ENCODE assay signal across 8 mouse cellular contexts in genomic region chr17:46681466-46682118, GRCm38 (mm10). TPM values are rescaled to one million over a fixed set of nuclear protein-coding genes. Genes with fewer than 3 reads are reported as not detected.
A peak's percentile ranks its signal among the peaks of the same experiment; 100 is the strongest.
DNase-seq lines count a peak whose midpoint lies in the region; ATAC-seq and TF ChIP-seq lines count a peak whose summit lies in the region.

No protein-coding gene starts in this region.

- 21% methylated on average over 12 of the region's 12 CpGs for WGBS in embryonic facial prominence, embryonic 11.5 days
- 23% methylated on average over 12 of the region's 12 CpGs for WGBS in hindbrain, postnatal 0 days
- WGBS in neural tube, embryonic 12.5 days: 26% methylated on average over 12 of the region's 12 CpGs

- no peak for TF ChIP-seq CTCF in left cerebral cortex, adult 2 months (IDR thresholded peaks at IDR 0.05)
- no peak for TF ChIP-seq CTCF in hindbrain, postnatal 0 days (IDR thresholded peaks at IDR 0.05; ENCODE audit: low read depth)

- H3K9me3 ChIP-seq in embryonic facial prominence, embryonic 11.5 days (replicated peaks; ENCODE audit: control insufficient read depth, low read length): no peaks in the 10 kb centered on the region
- H3K9me3 ChIP-seq in hindbrain, postnatal 0 days (ENCODE audit: low read length): no peaks in the 10 kb centered on the region
- no peaks in the 10 kb centered on the region for H3K9me3 ChIP-seq in neural tube, embryonic 12.5 days

- peaks cover 7% of the 10 kb centered on the region for H3K4me1 ChIP-seq in embryonic facial prominence, embryonic 11.5 days (ENCODE audit: control insufficient read depth, insufficient read depth, low read length)
- peaks cover 9% of the 10 kb centered on the region; the same call in 1 of the 2 replicates for H3K4me1 ChIP-seq in hindbrain, postnatal 0 days (ENCODE audit: insufficient read depth, low read length)
- H3K4me1 ChIP-seq in neural tube, embryonic 12.5 days: peaks cover 21% of the 10 kb centered on the region

- peak overlapping the region; percentile 83 for H3K4me2 ChIP-seq in embryonic facial prominence, embryonic 11.5 days (ENCODE audit: low read depth, low read length)
- peak overlapping the region; percentile 86 for H3K4me2 ChIP-seq in hindbrain, postnatal 0 days (ENCODE audit: low read depth, low read length)
- peak overlapping the region; percentile 89 for H3K4me2 ChIP-seq in neural tube, embryonic 12.5 days (replicated peaks)

- intact Hi-C loops in left cerebral cortex, adult 2 months (cut with DNase I): loop anchor here (2.0 kb wide), 1 partner anchor 23 kb away; the partner anchor contains the start of gene Ppp2r5d
- intact Hi-C loops in left cerebral cortex, postnatal 10 days (cut with DNase I): no loop called here
- intact Hi-C loops in gastrocnemius, postnatal 14 days (cut with DNase I; ENCODE audit: low total_unique reads): no loop called here

- peak overlapping the region; percentile 63 for H3K9ac ChIP-seq in embryonic facial prominence, embryonic 11.5 days (replicated peaks; ENCODE audit: low read length)
- peak overlapping the region; percentile 68 for H3K9ac ChIP-seq in hindbrain, postnatal 0 days (replicated peaks; ENCODE audit: low read length)
- H3K9ac ChIP-seq in neural tube, embryonic 12.5 days: peak overlapping the region; percentile 64

- no peaks in the 10 kb centered on the region for H3K27me3 ChIP-seq in embryonic facial prominence, embryonic 11.5 days (ENCODE audit: control insufficient read depth, insufficient read depth, low read length)
- no peaks in the 10 kb centered on the region for H3K27me3 ChIP-seq in hindbrain, postnatal 0 days (ENCODE audit: insufficient read depth, low read length)
- no peaks in the 10 kb centered on the region for H3K27me3 ChIP-seq in neural tube, embryonic 12.5 days (replicated peaks)

- H3K36me3 ChIP-seq in embryonic facial prominence, embryonic 11.5 days (replicated peaks; ENCODE audit: control insufficient read depth, insufficient read depth, low read depth, low read length): peaks cover 22% of the 10 kb centered on the region
- H3K36me3 ChIP-seq in hindbrain, postnatal 0 days (ENCODE audit: insufficient read depth, low read length): peaks cover 47% of the 10 kb centered on the region
- H3K36me3 ChIP-seq in neural tube, embryonic 12.5 days: peaks cover 59% of the 10 kb centered on the region

- no peak for DNase-seq in left cerebral cortex, adult 2 months (ENCODE audit: extremely low spot score in 1 of 2, low spot score in 2 of 2)
- no peak for DNase-seq in left cerebral cortex, postnatal 10 days (ENCODE audit: extremely low spot score in 1 of 2, low spot score in 2 of 2)
- peak; percentile 32 for DNase-seq in embryonic facial prominence, embryonic 11.5 days (ENCODE audit: low spot score)
- no peak for DNase-seq in hindbrain, postnatal 0 days (ENCODE audit: low spot score)
- no peak for DNase-seq in urinary bladder, postnatal 36 days (ENCODE audit: low spot score in 2 of 2)
- no peak for DNase-seq in gastrocnemius, postnatal 14 days

- H3K27ac ChIP-seq in left cerebral cortex, adult 2 months: peak overlapping the region; percentile 69
- no peak overlapping the region for H3K27ac ChIP-seq in embryonic facial prominence, embryonic 11.5 days (replicated peaks; ENCODE audit: low read depth, low read length)
- peak overlapping the region; percentile 80 for H3K27ac ChIP-seq in hindbrain, postnatal 0 days
- no peak overlapping the region for H3K27ac ChIP-seq in neural tube, embryonic 12.5 days

- peak overlapping the region; percentile 96 for H3K4me3 ChIP-seq in left cerebral cortex, adult 2 months
- peak overlapping the region; percentile 83 for H3K4me3 ChIP-seq in embryonic facial prominence, embryonic 11.5 days (ENCODE audit: low read depth, low read length)
- H3K4me3 ChIP-seq in hindbrain, postnatal 0 days (ENCODE audit: low read length): peak overlapping the region; percentile 82
- H3K4me3 ChIP-seq in neural tube, embryonic 12.5 days: peak overlapping the region; percentile 75

- no peak for ATAC-seq in embryonic facial prominence, embryonic 11.5 days (replicated peaks; ENCODE audit: insufficient number of reproducible peaks, low FRiP score, low TSS enrichment, low read depth)
- no peak for ATAC-seq in hindbrain, postnatal 0 days
- peak; percentile 5; the same call in 1 of the 2 replicates for ATAC-seq in neural tube, embryonic 12.5 days (ENCODE audit: low FRiP score, low read depth)
- no peak for ATAC-seq in inflammation-experienced regulatory T-cells, adult 6 months

RNA-seq across cellular contexts. Expression of gene Klhdc3, which starts 0.9 kb away (rescaled TPM):
- total RNA-seq in left cerebral cortex, adult 2 months (2021): 100 to 1,000 TPM; 195 to 200 TPM
- 100 to 1,000 TPM; 175 to 180 TPM for total RNA-seq in left cerebral cortex, postnatal 10 days (2021)
- 117 and 121 TPM in 2 replicates for polyA plus RNA-seq in embryonic facial prominence, embryonic 11.5 days (2014; fragmentation: Nextera tagmentation; extraction: Ambion mirVana)
- 91.5 and 98.3 TPM in 2 replicates for total RNA-seq in hindbrain, postnatal 0 days (2014; rRNA removed)
- 172 and 179 TPM in 2 replicates for polyA plus RNA-seq in hindbrain, postnatal 0 days (2015; fragmentation: Nextera tagmentation; extraction: Ambion mirVana)
- polyA plus RNA-seq in neural tube, embryonic 12.5 days (2016; fragmentation: Nextera tagmentation; extraction: Ambion mirVana): 146 and 148 TPM in 2 replicates
- 10 to 100 TPM; 20.7 to 22.4 (median 21.7) TPM for polyA plus RNA-seq in inflammation-experienced regulatory T-cells, adult 6 months (2017; shearing (Covaris generic))
- 100 to 1,000 TPM; 150 to 154 TPM for total RNA-seq in gastrocnemius, postnatal 14 days (2021)

RNA-seq across cellular contexts. Expression of gene Mea1, which starts 3.0 kb away (rescaled TPM):
- 100 to 1,000 TPM; 114 to 122 TPM for total RNA-seq in left cerebral cortex, adult 2 months (2021)
- 100 to 1,000 TPM; 124 to 130 TPM for total RNA-seq in left cerebral cortex, postnatal 10 days (2021)
- polyA plus RNA-seq in embryonic facial prominence, embryonic 11.5 days (2014; fragmentation: Nextera tagmentation; extraction: Ambion mirVana): 165 and 186 TPM in 2 replicates
- 135 and 146 TPM in 2 replicates for total RNA-seq in hindbrain, postnatal 0 days (2014; rRNA removed)
- 312 and 325 TPM in 2 replicates for polyA plus RNA-seq in hindbrain, postnatal 0 days (2015; fragmentation: Nextera tagmentation; extraction: Ambion mirVana)
- 178 and 189 TPM in 2 replicates for polyA plus RNA-seq in neural tube, embryonic 12.5 days (2016; fragmentation: Nextera tagmentation; extraction: Ambion mirVana)
- polyA plus RNA-seq in inflammation-experienced regulatory T-cells, adult 6 months (2017; shearing (Covaris generic)): 100 to 1,000 TPM; 162 to 181 (median 163) TPM
- 10 to 100 TPM; 46.2 to 57.6 TPM for total RNA-seq in gastrocnemius, postnatal 14 days (2021)

RNA-seq across cellular contexts. Expression of gene Rrp36, which starts 7.4 kb away (rescaled TPM):
- 10 to 100 TPM; 14.9 to 15.7 TPM for total RNA-seq in left cerebral cortex, adult 2 months (2021)
- total RNA-seq in left cerebral cortex, postnatal 10 days (2021): 10 to 100 TPM; 14.8 to 19.3 TPM
- polyA plus RNA-seq in embryonic facial prominence, embryonic 11.5 days (2014; fragmentation: Nextera tagmentation; extraction: Ambion mirVana): 54.0 and 61.6 TPM in 2 replicates
- total RNA-seq in hindbrain, postnatal 0 days (2014; rRNA removed): 26.6 and 32.7 TPM in 2 replicates
- polyA plus RNA-seq in hindbrain, postnatal 0 days (2015; fragmentation: Nextera tagmentation; extraction: Ambion mirVana): 56.5 and 59.1 TPM in 2 replicates
- polyA plus RNA-seq in neural tube, embryonic 12.5 days (2016; fragmentation: Nextera tagmentation; extraction: Ambion mirVana): 52.1 and 54.1 TPM in 2 replicates
- polyA plus RNA-seq in inflammation-experienced regulatory T-cells, adult 6 months (2017; shearing (Covaris generic)): 10 to 100 TPM; 47.3 to 50.7 (median 47.7) TPM
- total RNA-seq in gastrocnemius, postnatal 14 days (2021): 10 to 100 TPM in 1 of 2 experiments, 1 to 10 TPM in 1; 9.5 to 11.8 TPM

RNA-seq across cellular contexts. Expression of gene Ppp2r5d, which starts 23.3 kb away (rescaled TPM):
- 10 to 100 TPM; 79.5 to 83.9 TPM for total RNA-seq in left cerebral cortex, adult 2 months (2021)
- total RNA-seq in left cerebral cortex, postnatal 10 days (2021): 10 to 100 TPM; 96.4 to 98.5 TPM
- polyA plus RNA-seq in embryonic facial prominence, embryonic 11.5 days (2014; fragmentation: Nextera tagmentation; extraction: Ambion mirVana): 111 and 115 TPM in 2 replicates
- total RNA-seq in hindbrain, postnatal 0 days (2014; rRNA removed): 103 and 129 TPM in 2 replicates
- 79.4 and 89.6 TPM in 2 replicates for polyA plus RNA-seq in hindbrain, postnatal 0 days (2015; fragmentation: Nextera tagmentation; extraction: Ambion mirVana)
- 89.5 and 107 TPM in 2 replicates for polyA plus RNA-seq in neural tube, embryonic 12.5 days (2016; fragmentation: Nextera tagmentation; extraction: Ambion mirVana)
- 10 to 100 TPM; 23.2 to 25.5 (median 23.5) TPM for polyA plus RNA-seq in inflammation-experienced regulatory T-cells, adult 6 months (2017; shearing (Covaris generic))
- total RNA-seq in gastrocnemius, postnatal 14 days (2021): 10 to 100 TPM; 26.9 to 29.1 TPM

RNA-seq across cellular contexts. Expression of gene Pex6, which starts 29.7 kb away (rescaled TPM):
- 10 to 100 TPM; 54.6 to 55.5 TPM for total RNA-seq in left cerebral cortex, adult 2 months (2021)
- 10 to 100 TPM; 28.9 to 29.4 TPM for total RNA-seq in left cerebral cortex, postnatal 10 days (2021)
- 13.9 and 17.4 TPM in 2 replicates for polyA plus RNA-seq in embryonic facial prominence, embryonic 11.5 days (2014; fragmentation: Nextera tagmentation; extraction: Ambion mirVana)
- total RNA-seq in hindbrain, postnatal 0 days (2014; rRNA removed): 41.7 and 51.5 TPM in 2 replicates
- polyA plus RNA-seq in hindbrain, postnatal 0 days (2015; fragmentation: Nextera tagmentation; extraction: Ambion mirVana): 18.1 and 18.8 TPM in 2 replicates
- 35.8 and 36.9 TPM in 2 replicates for polyA plus RNA-seq in neural tube, embryonic 12.5 days (2016; fragmentation: Nextera tagmentation; extraction: Ambion mirVana)
- 1 to 10 TPM; 3.1 to 4.8 (median 4.6) TPM for polyA plus RNA-seq in inflammation-experienced regulatory T-cells, adult 6 months (2017; shearing (Covaris generic))
- total RNA-seq in gastrocnemius, postnatal 14 days (2021): 10 to 100 TPM; 10.1 to 11.2 TPM

Comparison
In these comparisons a context has a peak if more than half of its experiments do, and no peak if none do; other contexts are left out.
1. H3K27ac ChIP-seq: peak in left cerebral cortex, adult 2 months (single experiment) and hindbrain, postnatal 0 days (single experiment); none in embryonic facial prominence, embryonic 11.5 days (single experiment) and neural tube, embryonic 12.5 days (single experiment).
2. Peak in every context shown above with its lines, with median percentiles within 50 percentile points of each other: H3K4me3 ChIP-seq, H3K4me2 ChIP-seq and H3K9ac ChIP-seq.